Mouse (Mus musculus) heart, postnatal 0 days (tissue): ENCODE data around the gene 6030468B19Rik. TPM values are rescaled to one million over a fixed set of nuclear protein-coding genes. Genes with fewer than 3 reads are reported as not detected.

ENCODE experiments used
- ATAC-seq: fragments of 200-750 bp; cut with Nextera tagmentation; 2 replicates; pipeline ENCODE4 v1.8.0; 2017; ENCODE audit warnings: low read depth, moderate number of reproducible peaks, moderate library complexity; ENCODE audit not compliant: insufficient read depth
- DNase-seq: peaks from one replicate; pipeline ENCODE4 v3.0.0-alpha.2; 2016; ENCODE audit warnings: low spot score
- H3K27ac ChIP-seq: fragments of 300-500 bp; sonication (generic); 2 replicates; pipeline ENCODE4 v1.5.1; 2014; ENCODE audit warnings: low read depth, mild to moderate bottlenecking
- H3K27me3 ChIP-seq: fragments of 300-500 bp; sonication (generic); 2 replicates; pipeline ENCODE4 v1.6.1; 2014; ENCODE audit warnings: low read length, mixed read lengths; ENCODE audit not compliant: control insufficient read depth, insufficient read depth
- H3K36me3 ChIP-seq: fragments of 300-500 bp; sonication (generic); replicated peaks from 2 replicates; pipeline ENCODE4 v1.6.1; 2014; ENCODE audit warnings: low read length, mixed read lengths; ENCODE audit not compliant: control insufficient read depth, insufficient read depth
- H3K4me1 ChIP-seq: fragments of 300-500 bp; sonication (generic); 2 replicates; pipeline ENCODE4 v1.6.1; 2014; ENCODE audit warnings: antibody characterized with exemption; ENCODE audit not compliant: control insufficient read depth, insufficient read depth
- H3K4me2 ChIP-seq: fragments of 300-500 bp; sonication (generic); 2 replicates; pipeline ENCODE4 v1.6.1; 2014; ENCODE audit warnings: low read depth, mild to moderate bottlenecking, low read length, moderate library complexity
- H3K4me3 ChIP-seq: fragments of 300-500 bp; sonication (generic); 2 replicates; pipeline ENCODE4 v1.5.1; 2014; ENCODE audit warnings: low read depth, low read length
- H3K9ac ChIP-seq: fragments of 300-500 bp; sonication (generic); replicated peaks from 2 replicates; pipeline ENCODE4 v1.6.1; 2014; ENCODE audit warnings: low read depth, low read length, mixed read lengths
- H3K9me3 ChIP-seq: fragments of 300-500 bp; sonication (generic); replicated peaks from 2 replicates; pipeline ENCODE4 v1.6.1; 2016; ENCODE audit warnings: low read length; ENCODE audit not compliant: control insufficient read depth
- CTCF ChIP-seq: IDR thresholded peaks from 2 replicates; pipeline ENCODE4 v1.5.1; 2016; ENCODE audit warnings: antibody characterized with exemption, control low read depth, low read depth
- EP300 ChIP-seq: IDR thresholded peaks from 2 replicates; pipeline ENCODE4 v1.6.1; 2016; ENCODE audit warnings: antibody characterized with exemption, low read depth
- WGBS: fragments of 180-500 bp; shearing (Covaris S2); extraction: QIAGEN DNeasy Blood & Tissue Kit; methylation state at CpG from one replicate; pipeline ENCODE4 v1.1.7; 2014; 5-methylcytosine and 5-hydroxymethylcytosine counted together
- polyA plus RNA-seq: library from polyadenylated mRNA; unstranded; fragments of >200 nt; fragmentation: Nextera tagmentation; extraction: Ambion mirVana; gene quantifications from 2 replicates; pipeline ENCODE4 v1.2.1, GENCODE M21; 2015
- total RNA-seq: library from RNA; depleted of rRNA; stranded (reverse); fragments of >200 nt; gene quantifications from 2 replicates; pipeline ENCODE4 v1.2.3, GENCODE M21; 2014; ENCODE audit warnings: low replicate concordance; rRNA removed

Gene 6030468B19Rik
- total and polyA plus RNA-seq, 2 experiments from 2014 or later = not detected

GRCm38 (mm10) chr11:117855975-117856374, 58.5 kb downstream of the 6030468B19Rik start:
- WGBS = 80% methylated on average over 1 of the region's 1 CpGs
- no peaks in the 10 kb centered on the region for H3K4me1 ChIP-seq
- peaks cover 14% of the 10 kb centered on the region for H3K27me3 ChIP-seq
- H3K9ac ChIP-seq = no peak overlapping the region
- no peaks in the 10 kb centered on the region for H3K9me3 ChIP-seq
- H3K27ac ChIP-seq = no peak overlapping the region
- TF ChIP-seq CTCF = no peak
- no peak for TF ChIP-seq EP300
- no peak for DNase-seq
- peaks cover 43% of the 10 kb centered on the region for H3K36me3 ChIP-seq
- H3K4me2 ChIP-seq = no peak overlapping the region
- no peak overlapping the region for H3K4me3 ChIP-seq
- ATAC-seq = no peak

Other genes starting within 250 kb of the 6030468B19Rik start
- gene Tnrc6c, start 143.4 kb upstream of the 6030468B19Rik start, total RNA-seq = 24.2 and 24.4 TPM in 2 replicates
- 6.2 and 6.8 TPM in 2 replicates for gene Tnrc6c, start 143.4 kb upstream of the 6030468B19Rik start, polyA plus RNA-seq
- gene Tmc8, start 15.6 kb upstream of the 6030468B19Rik start, total RNA-seq = 2.6 and 8.7 TPM in 2 replicates
- gene Tmc8, start 15.6 kb upstream of the 6030468B19Rik start, polyA plus RNA-seq = 1.4 and 2.3 TPM in 2 replicates
- gene Tmc6, start 15.5 kb upstream of the 6030468B19Rik start, total RNA-seq = 23.4 and 31.8 TPM in 2 replicates
- 16.3 and 20.4 TPM in 2 replicates for gene Tmc6, start 15.5 kb upstream of the 6030468B19Rik start, polyA plus RNA-seq
- 2.6 TPM in 1 of 2 replicates, not detected in the other for gene Gm20708, start 12.0 kb downstream of the 6030468B19Rik start, total RNA-seq
- gene Gm20708, start 12.0 kb downstream of the 6030468B19Rik start, polyA plus RNA-seq = 0.52 and 0.68 TPM in 2 replicates
- 151 TPM in 2 replicates for gene Syngr2, start 12.0 kb downstream of the 6030468B19Rik start, total RNA-seq
- 95.2 and 105 TPM in 2 replicates for gene Syngr2, start 12.0 kb downstream of the 6030468B19Rik start, polyA plus RNA-seq
- gene Afmid, start 28.3 kb downstream of the 6030468B19Rik start, total RNA-seq = 14.5 and 17.6 TPM in 2 replicates
- gene Afmid, start 28.3 kb downstream of the 6030468B19Rik start, polyA plus RNA-seq = 13.1 and 16.5 TPM in 2 replicates
- 103 and 117 TPM in 2 replicates for gene Tk1, start 28.4 kb downstream of the 6030468B19Rik start, total RNA-seq
- 41.4 and 44.0 TPM in 2 replicates for gene Tk1, start 28.4 kb downstream of the 6030468B19Rik start, polyA plus RNA-seq
- gene Birc5, start 51.6 kb downstream of the 6030468B19Rik start, total RNA-seq = 36.1 and 56.8 TPM in 2 replicates
- 83.6 and 85.0 TPM in 2 replicates for gene Birc5, start 51.6 kb downstream of the 6030468B19Rik start, polyA plus RNA-seq
- gene Tmem235, start 63.1 kb downstream of the 6030468B19Rik start, total RNA-seq = not detected in 2 replicates
- gene Tmem235, start 63.1 kb downstream of the 6030468B19Rik start, polyA plus RNA-seq = not detected in 2 replicates
- 7.4 and 7.8 TPM in 2 replicates for gene Tha1, start 75.8 kb downstream of the 6030468B19Rik start, total RNA-seq
- gene Tha1, start 75.8 kb downstream of the 6030468B19Rik start, polyA plus RNA-seq = 9.4 and 9.5 TPM in 2 replicates
- gene Socs3, start 172.4 kb downstream of the 6030468B19Rik start, total RNA-seq = 5.7 and 13.1 TPM in 2 replicates
- gene Socs3, start 172.4 kb downstream of the 6030468B19Rik start, polyA plus RNA-seq = 4.0 and 5.1 TPM in 2 replicates
- gene Pgs1, start 188.6 kb downstream of the 6030468B19Rik start, total RNA-seq = 27.2 and 33.0 TPM in 2 replicates
- gene Pgs1, start 188.6 kb downstream of the 6030468B19Rik start, polyA plus RNA-seq = 20.3 and 21.8 TPM in 2 replicates